Mouse (Mus musculus) small intestine, adult 2 months (tissue): ENCODE results near the gene Pctp.

ENCODE experiments used
- CTCF ChIP-seq: fragments of 200-500 bp; IDR thresholded peaks from 2 replicates; pipeline ENCODE4 v1.5.1; 2012; ENCODE audit warnings: low read depth, mild to moderate bottlenecking, control low read depth, inconsistent platforms, low read length, moderate library complexity, mixed read lengths; ENCODE audit not compliant: insufficient replicate concordance, insufficient read length; ENCODE audit errors: extremely low read depth
- POLR2A ChIP-seq: fragments of 200-500 bp; IDR thresholded peaks from 2 replicates; pipeline ENCODE4 v1.6.1; 2012; ENCODE audit warnings: low read depth, mild to moderate bottlenecking, control low read depth, inconsistent platforms, low read length, moderate library complexity

DNA sequence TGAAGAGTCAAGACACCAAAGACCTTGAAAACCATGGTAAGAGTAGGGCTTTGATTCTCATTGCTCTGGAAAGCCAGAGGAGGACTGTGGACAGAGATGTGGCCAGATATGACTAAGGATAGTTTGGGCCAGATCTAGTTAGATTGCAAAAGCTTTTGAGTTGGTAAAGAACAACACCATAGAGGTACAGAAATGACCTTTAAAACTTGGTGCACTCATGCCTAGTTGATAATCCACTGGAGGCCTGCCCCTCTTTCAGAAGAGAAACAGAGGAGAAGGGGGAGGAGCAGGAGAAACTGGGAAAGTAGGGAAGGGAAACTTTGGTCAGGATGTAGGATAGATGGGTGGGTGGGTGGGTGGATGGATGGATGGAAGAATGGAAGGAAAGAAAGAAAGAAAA lies 11.0 kb downstream of the Pctp start:
- TF ChIP-seq CTCF (no peak), POLR2A (no peak)
